Mouse (Mus musculus) lung, embryonic 14.5 days (tissue): Measurements from ENCODE around the gene Sstr2. TPM values are rescaled to one million over a fixed set of nuclear protein-coding genes. Genes with fewer than 3 reads are reported as not detected.
A peak's percentile ranks its signal among the peaks of the same experiment; 100 is the strongest.

Experiments used
- ATAC-seq: fragments of 200-750 bp; cut with Nextera tagmentation; 2 replicates; pipeline ENCODE4 v1.8.0; 2017; ENCODE audit warnings: mild to moderate bottlenecking, moderate TSS enrichment, moderate library complexity; ENCODE audit not compliant: insufficient read depth
- DNase-seq: peaks from one replicate; pipeline ENCODE4 v3.0.0-alpha.2; 2015
- H3K27ac ChIP-seq: fragments of 300-500 bp; sonication (generic); 2 replicates; pipeline ENCODE4 v1.5.1; 2014; ENCODE audit warnings: low read depth, mild to moderate bottlenecking, moderate library complexity
- H3K27me3 ChIP-seq: fragments of 300-500 bp; sonication (generic); 2 replicates; pipeline ENCODE4 v1.6.1; 2014; ENCODE audit warnings: low read length, control low read depth; ENCODE audit not compliant: insufficient read depth
- H3K36me3 ChIP-seq: fragments of 300-500 bp; sonication (generic); 2 replicates; pipeline ENCODE4 v1.6.1; 2014; ENCODE audit warnings: control low read depth; ENCODE audit not compliant: insufficient read depth
- H3K4me1 ChIP-seq: fragments of 300-500 bp; sonication (generic); 2 replicates; pipeline ENCODE4 v1.6.1; 2014; ENCODE audit warnings: antibody characterized with exemption, control low read depth; ENCODE audit not compliant: insufficient read depth
- H3K4me2 ChIP-seq: fragments of 300-500 bp; sonication (generic); 2 replicates; pipeline ENCODE4 v1.6.1; 2014; ENCODE audit warnings: mild to moderate bottlenecking
- H3K4me3 ChIP-seq: fragments of 300-500 bp; sonication (generic); 2 replicates; pipeline ENCODE4 v1.5.1; 2014; ENCODE audit warnings: low read depth, low read length
- H3K9ac ChIP-seq: fragments of 300-500 bp; sonication (generic); 2 replicates; pipeline ENCODE4 v1.6.1; 2014
- H3K9me3 ChIP-seq: fragments of 300-500 bp; sonication (generic); 2 replicates; pipeline ENCODE4 v1.6.1; 2016; ENCODE audit warnings: low read depth, low read length, control low read depth
- CTCF ChIP-seq: IDR thresholded peaks from 2 replicates; pipeline ENCODE4 v1.5.1; 2016; ENCODE audit warnings: antibody characterized with exemption, low read depth
- WGBS: fragments of 180-500 bp; shearing (Covaris S2); extraction: QIAGEN DNeasy Blood & Tissue Kit; methylation state at CpG from one replicate; pipeline ENCODE4 v1.1.7; 2014; 5-methylcytosine and 5-hydroxymethylcytosine counted together
- polyA plus RNA-seq: library from polyadenylated mRNA; unstranded; fragments of >200 nt; fragmentation: Nextera tagmentation; extraction: Ambion mirVana; gene quantifications from 2 replicates; pipeline ENCODE4 v1.2.1, GENCODE M21; 2014

Sstr2 gene
- polyA plus RNA-seq, 1 experiment from 2014 or later = 1.4 TPM

GRCm38 (mm10) chr11:113649353-113650210, 30.4 kb downstream of the Sstr2 start, which contains the start of gene Slc39a11:
Gene Slc39a11, minus strand, starts transcription at chr11:113650079.
- H3K4me2 ChIP-seq = peak within 1 kb of the TSS; percentile 85
- peak within 1 kb of the TSS; percentile 96 for H3K9ac ChIP-seq
- no peak for TF ChIP-seq CTCF
- peak within 1 kb of the TSS; percentile 95 for H3K4me3 ChIP-seq
- peaks cover 32% of the 10 kb centered on the region for H3K36me3 ChIP-seq
- H3K4me1 ChIP-seq = peaks cover 11% of the 10 kb centered on the region
- 0 out of 2 replicates have a peak, but pooled peaks cover 4% of the 10 kb centered on the region for H3K27me3 ChIP-seq
- WGBS = under 1% methylated on average over 91 of the region's 91 CpGs
- ATAC-seq = peak; percentile 85
- H3K9me3 ChIP-seq = no peaks in the 10 kb centered on the region
- H3K27ac ChIP-seq = peak within 1 kb of the TSS; percentile 83
- DNase-seq = peak; percentile 86

GRCm38 (mm10) chr11:113651206-113651906, 32.2 kb downstream of the Sstr2 start:
- Histone ChIP-seq H3K9me3 (no peaks in the 10 kb centered on the region), H3K27ac (0 out of 2 replicates have a peak overlapping the region, but pooled peaks have one; percentile 9)
- ATAC-seq = no peak

GRCm38 (mm10) chr11:113651907-113652273, 32.7 kb downstream of the Sstr2 start:
- DNase-seq (peak; percentile 70), ATAC-seq (no peak)
- 0 out of 2 replicates have a peak overlapping the region, but pooled peaks have one; percentile 9 for H3K27ac ChIP-seq
- WGBS = 38% methylated on average over 8 of the region's 8 CpGs
- peak; percentile 63 for TF ChIP-seq CTCF
- 0 out of 2 replicates have a peak, but pooled peaks cover 4% of the 10 kb centered on the region for H3K27me3 ChIP-seq
- H3K4me1 ChIP-seq = peaks cover 11% of the 10 kb centered on the region
- no peak overlapping the region for H3K9ac ChIP-seq
- no peak overlapping the region for H3K4me2 ChIP-seq
- H3K36me3 ChIP-seq = peaks cover 55% of the 10 kb centered on the region
- no peaks in the 10 kb centered on the region for H3K9me3 ChIP-seq
- H3K4me3 ChIP-seq = no peak overlapping the region

More at GRCm38 (mm10) chr11:113651206-113651906, 32.2 kb downstream of the Sstr2 start:
- Histone ChIP-seq H3K36me3 (peaks cover 50% of the 10 kb centered on the region), H3K4me1 (peaks cover 11% of the 10 kb centered on the region), H3K9ac (no peak overlapping the region), H3K4me3 (no peak overlapping the region), H3K27me3 (0 out of 2 replicates have a peak, but pooled peaks cover 4% of the 10 kb centered on the region), H3K4me2 (peak overlapping the region; percentile 85; the same call in 1 of the 2 replicates)
- no peak for TF ChIP-seq CTCF
- 61% methylated on average over 22 of the region's 22 CpGs for WGBS
- DNase-seq = no peak

GRCm38 (mm10) chr11:113652516-113652915, 33.4 kb downstream of the Sstr2 start:
- WGBS = 92% methylated on average over 6 of the region's 6 CpGs
- H3K27ac ChIP-seq = no peak overlapping the region
- peaks cover 61% of the 10 kb centered on the region for H3K36me3 ChIP-seq
- ATAC-seq (no peak), DNase-seq (no peak)
- H3K4me3 ChIP-seq = no peak overlapping the region
- H3K9me3 ChIP-seq = no peaks in the 10 kb centered on the region
- no peak overlapping the region for H3K4me2 ChIP-seq
- no peak for TF ChIP-seq CTCF
- H3K4me1 ChIP-seq = peaks cover 11% of the 10 kb centered on the region
- H3K27me3 ChIP-seq = 0 out of 2 replicates have a peak, but pooled peaks cover 2% of the 10 kb centered on the region
- H3K9ac ChIP-seq = no peak overlapping the region

- Histone ChIP-seq H3K9me3 (no peaks in the 10 kb centered on the region), H3K4me2 (no peak overlapping the region), H3K9ac (no peak overlapping the region), H3K4me3 (no peak overlapping the region), H3K4me1 (peaks cover 3% of the 10 kb centered on the region), H3K36me3 (peaks cover 77% of the 10 kb centered on the region), H3K27ac (no peak overlapping the region), H3K27me3 (no peaks in the 10 kb centered on the region)
- DNase-seq (no peak), ATAC-seq (no peak)
- TF ChIP-seq CTCF = no peak
- WGBS = 89% methylated on average over 15 of the region's 15 CpGs
Observed at GRCm38 (mm10) chr11:113654105-113654504, 35.0 kb downstream of the Sstr2 start.

- DNase-seq (no peak), ATAC-seq (no peak)
- Histone ChIP-seq H3K4me1 (peaks cover 3% of the 10 kb centered on the region; the same call in 1 of the 2 replicates), H3K9ac (no peak overlapping the region), H3K27me3 (no peaks in the 10 kb centered on the region), H3K27ac (no peak overlapping the region), H3K9me3 (no peaks in the 10 kb centered on the region), H3K4me3 (no peak overlapping the region), H3K36me3 (peaks cover 83% of the 10 kb centered on the region), H3K4me2 (no peak overlapping the region)
- no peak for TF ChIP-seq CTCF
- WGBS = 74% methylated on average over 18 of the region's 18 CpGs
Observed at GRCm38 (mm10) chr11:113654561-113655270, 35.6 kb downstream of the Sstr2 start.
